ENCODE assay signal across 8 mouse cellular contexts in genomic region chr9:112235041-112235695, GRCm38 (mm10). TPM values are rescaled to one million over a fixed set of nuclear protein-coding genes. Genes with fewer than 3 reads are reported as not detected.
DNase-seq lines count a peak whose midpoint lies in the region; ATAC-seq and TF ChIP-seq lines count a peak whose summit lies in the region.

No protein-coding gene starts in this region.

- H3K27me3 ChIP-seq in kidney, embryonic 14.5 days (ENCODE audit: control insufficient read depth, insufficient read depth, low read length) = peaks cover 40% of the 10 kb centered on the region
- peaks cover 80% of the 10 kb centered on the region for H3K27me3 ChIP-seq in forebrain, embryonic 10.5 days (ENCODE audit: poor library complexity, severe bottlenecking)
- H3K27me3 ChIP-seq in hindbrain, embryonic 12.5 days = peaks cover 42% of the 10 kb centered on the region
- H3K27me3 ChIP-seq in limb, embryonic 15.5 days = peaks cover 61% of the 10 kb centered on the region
- no peaks in the 10 kb centered on the region for H3K27me3 ChIP-seq in neural tube, embryonic 15.5 days (replicated peaks)

- TF ChIP-seq POLR2A in bone marrow, adult 2 months (IDR thresholded peaks at IDR 0.05; ENCODE audit: borderline replicate concordance, control insufficient read depth, low read depth, low read length) = 0 out of 2 replicates have a peak, but pooled peaks have one; percentile 17

- H3K36me3 ChIP-seq in kidney, embryonic 14.5 days (ENCODE audit: control insufficient read depth, insufficient read depth, low read length) = no peaks in the 10 kb centered on the region
- no peaks in the 10 kb centered on the region for H3K36me3 ChIP-seq in forebrain, embryonic 10.5 days (replicated peaks)
- no peaks in the 10 kb centered on the region for H3K36me3 ChIP-seq in hindbrain, embryonic 12.5 days
- H3K36me3 ChIP-seq in limb, embryonic 15.5 days = no peaks in the 10 kb centered on the region
- no peaks in the 10 kb centered on the region for H3K36me3 ChIP-seq in neural tube, embryonic 15.5 days

- peaks cover 14% of the 10 kb centered on the region; the same call in 1 of the 2 replicates for H3K4me1 ChIP-seq in kidney, embryonic 14.5 days (ENCODE audit: control insufficient read depth, insufficient read depth, low read length)
- H3K4me1 ChIP-seq in bone marrow, adult 2 months (ENCODE audit: control insufficient read depth, insufficient read depth, low read length) = no peaks in the 10 kb centered on the region
- H3K4me1 ChIP-seq in forebrain, embryonic 10.5 days = peaks cover 20% of the 10 kb centered on the region
- peaks cover 10% of the 10 kb centered on the region for H3K4me1 ChIP-seq in hindbrain, embryonic 12.5 days
- H3K4me1 ChIP-seq in limb, embryonic 15.5 days = peaks cover 16% of the 10 kb centered on the region
- H3K4me1 ChIP-seq in neural tube, embryonic 15.5 days = peaks cover 11% of the 10 kb centered on the region; the same call in 1 of the 2 replicates

- DNase-seq in kidney, adult 8-10 months = no peak
- peak; percentile 49 for DNase-seq in forebrain, embryonic 10.5 days (ENCODE audit: extremely low spot score, low spot score)
- DNase-seq in urinary bladder, adult 18-20 months (ENCODE audit: low spot score in 2 of 2) = no peak

- under 1% methylated on average over 39 of the region's 44 CpGs for WGBS in kidney, embryonic 14.5 days
- WGBS in bone marrow, adult 2 months = 1% methylated on average over 44 of the region's 44 CpGs
- under 1% methylated on average over 44 of the region's 44 CpGs for WGBS in forebrain, embryonic 10.5 days
- WGBS in hindbrain, embryonic 12.5 days = under 1% methylated on average over 44 of the region's 44 CpGs
- WGBS in limb, embryonic 15.5 days = under 1% methylated on average over 44 of the region's 44 CpGs
- WGBS in neural tube, embryonic 15.5 days = under 1% methylated on average over 37 of the region's 44 CpGs

- no peaks in the 10 kb centered on the region for H3K9me3 ChIP-seq in kidney, embryonic 14.5 days (ENCODE audit: control insufficient read depth, low read length)
- no peaks in the 10 kb centered on the region for H3K9me3 ChIP-seq in forebrain, embryonic 10.5 days
- H3K9me3 ChIP-seq in hindbrain, embryonic 12.5 days (replicated peaks) = no peaks in the 10 kb centered on the region
- H3K9me3 ChIP-seq in limb, embryonic 15.5 days = no peaks in the 10 kb centered on the region
- no peaks in the 10 kb centered on the region for H3K9me3 ChIP-seq in neural tube, embryonic 15.5 days (replicated peaks)

- H3K4me2 ChIP-seq in kidney, embryonic 14.5 days (replicated peaks; ENCODE audit: low read depth, low read length) = peak overlapping the region; percentile 87
- H3K4me2 ChIP-seq in hindbrain, embryonic 12.5 days (replicated peaks) = peak overlapping the region; percentile 93
- peak overlapping the region; percentile 79 for H3K4me2 ChIP-seq in limb, embryonic 15.5 days
- H3K4me2 ChIP-seq in neural tube, embryonic 15.5 days = peak overlapping the region; percentile 61

- no peak for TF ChIP-seq CTCF in bone marrow, adult 2 months (IDR thresholded peaks at IDR 0.05; ENCODE audit: control insufficient read depth, insufficient read depth, low read length)

- H3K4me3 ChIP-seq in kidney, embryonic 14.5 days (ENCODE audit: low read length) = peak overlapping the region; percentile 44
- H3K4me3 ChIP-seq in bone marrow, adult 2 months (replicated peaks; ENCODE audit: control insufficient read depth, low read depth, low read length) = peak overlapping the region; percentile 11
- peak overlapping the region; percentile 64 for H3K4me3 ChIP-seq in forebrain, embryonic 10.5 days
- H3K4me3 ChIP-seq in hindbrain, embryonic 12.5 days = peak overlapping the region; percentile 58
- H3K4me3 ChIP-seq in limb, embryonic 15.5 days = peak overlapping the region; percentile 41
- peak overlapping the region; percentile 52 for H3K4me3 ChIP-seq in neural tube, embryonic 15.5 days (replicated peaks)

- peak overlapping the region; percentile 31; the same call in 1 of the 2 replicates for H3K9ac ChIP-seq in kidney, embryonic 14.5 days (ENCODE audit: low read depth, low read length)
- peak overlapping the region; percentile 77 for H3K9ac ChIP-seq in hindbrain, embryonic 12.5 days
- H3K9ac ChIP-seq in limb, embryonic 15.5 days = no peak overlapping the region
- peak overlapping the region; percentile 65 for H3K9ac ChIP-seq in neural tube, embryonic 15.5 days (replicated peaks)

- no peak overlapping the region for H3K27ac ChIP-seq in kidney, embryonic 14.5 days (ENCODE audit: low read depth, low read length)
- H3K27ac ChIP-seq in bone marrow, adult 2 months (ENCODE audit: control insufficient read depth, insufficient read depth, low read depth, low read length, poor library complexity) = no peak overlapping the region; the same call in 1 of the 2 replicates
- peak overlapping the region; percentile 80 for H3K27ac ChIP-seq in forebrain, embryonic 10.5 days
- peak overlapping the region; percentile 86 for H3K27ac ChIP-seq in hindbrain, embryonic 12.5 days
- no peak overlapping the region for H3K27ac ChIP-seq in limb, embryonic 15.5 days
- peak overlapping the region; percentile 94 for H3K27ac ChIP-seq in neural tube, embryonic 15.5 days (replicated peaks)

- ATAC-seq in kidney, embryonic 14.5 days (ENCODE audit: low FRiP score, low TSS enrichment) = peak; percentile 80
- ATAC-seq in hindbrain, embryonic 12.5 days (ENCODE audit: low FRiP score) = peak; percentile 91
- ATAC-seq in limb, embryonic 15.5 days (ENCODE audit: insufficient number of reproducible peaks, low FRiP score, low TSS enrichment, low read depth) = peak; percentile 52; the same call in 1 of the 2 replicates
- ATAC-seq in neural tube, embryonic 15.5 days (ENCODE audit: low FRiP score) = peak; percentile 90

RNA-seq across cellular contexts. Expression of gene Arpp21, which starts 0.6 kb away (rescaled TPM):
- 0.55 and 0.90 TPM in 2 replicates for polyA plus RNA-seq in kidney, embryonic 14.5 days (2014; fragmentation: Nextera tagmentation; extraction: Ambion mirVana)
- 2.8 and 5.9 TPM in 2 replicates for polyA plus RNA-seq in bone marrow, adult 2 months (2011; ENCODE audit: insufficient read depth, insufficient read length, low replicate concordance, missing spikeins)
- 0.20 and 1.4 TPM in 2 replicates for polyA plus RNA-seq in forebrain, embryonic 10.5 days (2016; fragmentation: Nextera tagmentation; extraction: Ambion mirVana)
- 9.8 and 19.9 TPM in 2 replicates for polyA plus RNA-seq in hindbrain, embryonic 12.5 days (2016; fragmentation: Nextera tagmentation; extraction: Ambion mirVana)
- 13.1 and 22.1 TPM in 2 replicates for polyA plus RNA-seq in limb, embryonic 15.5 days (2015; fragmentation: Nextera tagmentation; extraction: Ambion mirVana)
- polyA plus RNA-seq in neural tube, embryonic 15.5 days (2015; fragmentation: Nextera tagmentation; extraction: Ambion mirVana) = 50.8 and 68.1 TPM in 2 replicates

Comparison
In these comparisons a context has a peak if more than half of its experiments do, and no peak if none do; other contexts are left out.
1. H3K27ac ChIP-seq: peak in forebrain, embryonic 10.5 days (single experiment), hindbrain, embryonic 12.5 days (single experiment) and neural tube, embryonic 15.5 days (single experiment); none in kidney, embryonic 14.5 days (single experiment), bone marrow, adult 2 months (single experiment) and limb, embryonic 15.5 days (single experiment).
2. H3K4me3 ChIP-seq: peak in every context shown above with its lines; median percentile 64 in forebrain, embryonic 10.5 days; 58 in hindbrain, embryonic 12.5 days; 52 in neural tube, embryonic 15.5 days; 44 in kidney, embryonic 14.5 days; 41 in limb, embryonic 15.5 days; 11 in bone marrow, adult 2 months.
3. Peak in every context shown above with its lines, with median percentiles within 50 percentile points of each other: ATAC-seq and H3K4me2 ChIP-seq.